Mouse (Mus musculus): ENCODE results near the gene Rab3b.

DNA sequence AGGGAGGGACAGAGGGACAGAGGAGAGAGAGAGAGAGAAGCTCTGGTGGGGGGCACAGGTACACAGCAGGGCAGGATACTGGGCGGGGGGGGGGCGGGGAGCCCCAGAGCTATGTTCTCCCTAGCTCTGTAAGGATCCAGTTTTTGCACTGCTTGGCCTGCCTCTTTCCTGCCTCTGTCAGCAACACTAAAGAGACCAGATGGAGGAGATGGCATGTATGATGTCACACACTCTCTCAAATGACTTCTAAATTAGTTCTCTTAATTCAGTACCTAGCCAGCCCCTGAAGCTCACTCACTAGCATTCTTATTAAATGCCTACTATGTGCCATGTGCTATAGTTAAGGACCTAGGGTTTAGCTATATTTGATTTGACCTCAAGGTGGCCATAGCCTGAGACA is 33.0 kb downstream of the Rab3b start:
- TF ChIP-seq CTCF (IDR thresholded peaks at IDR 0.05; ENCODE audit: low read depth) (no peak), EP300 (IDR thresholded peaks at IDR 0.05; ENCODE audit: low read depth) (no peak)

All from liver, embryonic 14.5 days (tissue).